Mouse (Mus musculus): Measurements from ENCODE around the gene Tmem89. TPM values are rescaled to one million over a fixed set of nuclear protein-coding genes. Genes with fewer than 3 reads are reported as not detected.

The Tmem89 gene
- polyA plus RNA-seq (2014; fragmentation: Nextera tagmentation; extraction: Ambion mirVana): not detected in 2 replicates

DNA sequence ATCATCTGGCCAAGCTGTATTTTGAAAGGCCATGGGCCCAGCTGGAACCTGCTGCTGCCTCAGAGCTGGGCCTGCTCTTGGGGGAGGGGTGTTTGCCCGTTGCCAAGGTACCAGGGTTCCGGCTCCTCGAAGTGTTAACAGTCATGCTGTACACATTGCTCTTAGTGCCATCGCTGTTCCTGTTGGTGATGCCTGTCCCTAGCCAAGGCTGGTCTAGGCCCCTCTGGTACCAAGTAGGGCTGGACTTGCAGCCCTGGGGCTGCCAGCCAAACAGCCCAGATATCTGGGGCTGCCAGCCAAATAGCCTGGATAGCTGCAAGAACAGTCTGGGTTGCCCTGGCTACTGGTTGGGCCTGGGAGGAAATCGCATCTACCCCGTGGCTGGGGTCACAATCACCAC, at the start of gene Tmem89:
Tmem89 (plus strand) TSS at position 129 of the 400 bp plus-strand sequence.
- H3K27me3 ChIP-seq (ENCODE audit: control insufficient read depth, insufficient read depth, low read length): no peaks in the 10 kb centered on the region
- ATAC-seq (ENCODE audit: low FRiP score) (no peak), DNase-seq (ENCODE audit: low spot score, missing footprints) (no peak)
- no peaks in the 10 kb centered on the region for H3K36me3 ChIP-seq (ENCODE audit: control insufficient read depth, insufficient read depth, low read length)
- no peaks in the 10 kb centered on the region for H3K4me1 ChIP-seq (ENCODE audit: control insufficient read depth, insufficient read depth, low read length)
- 75% methylated on average over 6 of the region's 6 CpGs for WGBS
- H3K4me2 ChIP-seq: no peak within 1 kb of the TSS
- H3K9me3 ChIP-seq (ENCODE audit: control insufficient read depth, low read length): no peaks in the 10 kb centered on the region
- no peak within 1 kb of the TSS for H3K9ac ChIP-seq (ENCODE audit: low read length)
- no peak within 1 kb of the TSS for H3K4me3 ChIP-seq (ENCODE audit: low read depth, low read length)
- H3K27ac ChIP-seq (ENCODE audit: low read depth, low read length): no peak within 1 kb of the TSS

DNA sequence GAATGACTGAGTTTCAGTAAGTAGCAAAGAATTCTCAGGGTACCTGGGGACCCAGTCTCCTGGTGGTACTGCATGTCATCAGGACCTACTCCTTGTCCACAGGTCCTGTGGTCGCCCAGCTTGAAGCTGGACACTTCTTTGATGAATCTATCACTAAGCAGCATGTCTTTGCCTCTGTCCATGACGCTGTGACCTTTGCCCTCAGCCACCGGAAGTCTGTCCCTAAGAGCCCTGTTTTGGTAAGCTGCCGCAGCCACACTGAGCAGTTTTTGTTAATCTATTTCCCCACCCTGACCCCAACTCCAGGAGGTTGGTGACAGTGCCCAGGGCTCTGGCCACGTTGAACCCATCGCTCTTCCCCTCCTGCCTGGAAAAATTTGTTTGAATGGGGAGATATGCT, 2.1 kb upstream of the Tmem89 start:
- ATAC-seq (ENCODE audit: low FRiP score) (no peak), DNase-seq (ENCODE audit: low spot score, missing footprints) (no peak)
- Histone ChIP-seq H3K4me2 (no peak overlapping the region), H3K36me3 (ENCODE audit: control insufficient read depth, insufficient read depth, low read length) (no peaks in the 10 kb centered on the region), H3K9me3 (ENCODE audit: control insufficient read depth, low read length) (no peaks in the 10 kb centered on the region), H3K9ac (ENCODE audit: low read length) (no peak overlapping the region), H3K27ac (ENCODE audit: low read depth, low read length) (no peak overlapping the region), H3K4me3 (ENCODE audit: low read depth, low read length) (no peak overlapping the region), H3K4me1 (ENCODE audit: control insufficient read depth, insufficient read depth, low read length) (no peaks in the 10 kb centered on the region), H3K27me3 (ENCODE audit: control insufficient read depth, insufficient read depth, low read length) (no peaks in the 10 kb centered on the region)
- 63% methylated on average over 6 of the region's 6 CpGs for WGBS

DNA sequence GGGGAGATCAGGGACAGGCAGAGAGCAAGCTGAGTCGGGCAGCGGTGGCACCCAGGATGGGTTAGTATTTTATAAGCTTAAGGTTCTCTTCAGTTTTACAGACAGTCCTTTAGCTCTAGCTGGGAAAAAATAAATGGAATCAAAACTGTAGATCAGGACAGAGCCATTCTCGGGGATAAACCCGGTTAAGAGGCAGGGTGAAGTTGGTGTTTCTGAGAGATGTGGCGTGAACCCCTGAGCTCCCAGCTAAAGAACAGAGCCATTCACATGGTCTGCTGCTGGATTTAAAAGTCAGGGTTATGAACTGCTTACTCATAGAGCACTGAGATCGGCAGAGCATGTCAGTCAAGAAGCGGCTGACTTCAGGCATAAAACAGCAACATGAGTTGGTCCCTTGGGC, 1.3 kb upstream of the Tmem89 start:
- H3K27me3 ChIP-seq (ENCODE audit: control insufficient read depth, insufficient read depth, low read length): no peaks in the 10 kb centered on the region
- H3K4me1 ChIP-seq (ENCODE audit: control insufficient read depth, insufficient read depth, low read length): no peaks in the 10 kb centered on the region
- no peak overlapping the region for H3K27ac ChIP-seq (ENCODE audit: low read depth, low read length)
- H3K36me3 ChIP-seq (ENCODE audit: control insufficient read depth, insufficient read depth, low read length): no peaks in the 10 kb centered on the region
- DNase-seq (ENCODE audit: low spot score, missing footprints) (no peak), ATAC-seq (ENCODE audit: low FRiP score) (no peak)
- no peaks in the 10 kb centered on the region for H3K9me3 ChIP-seq (ENCODE audit: control insufficient read depth, low read length)
- no peak overlapping the region for H3K9ac ChIP-seq (ENCODE audit: low read length)
- WGBS: 89% methylated on average over 7 of the region's 7 CpGs
- no peak overlapping the region for H3K4me2 ChIP-seq
- H3K4me3 ChIP-seq (ENCODE audit: low read depth, low read length): no peak overlapping the region

DNA sequence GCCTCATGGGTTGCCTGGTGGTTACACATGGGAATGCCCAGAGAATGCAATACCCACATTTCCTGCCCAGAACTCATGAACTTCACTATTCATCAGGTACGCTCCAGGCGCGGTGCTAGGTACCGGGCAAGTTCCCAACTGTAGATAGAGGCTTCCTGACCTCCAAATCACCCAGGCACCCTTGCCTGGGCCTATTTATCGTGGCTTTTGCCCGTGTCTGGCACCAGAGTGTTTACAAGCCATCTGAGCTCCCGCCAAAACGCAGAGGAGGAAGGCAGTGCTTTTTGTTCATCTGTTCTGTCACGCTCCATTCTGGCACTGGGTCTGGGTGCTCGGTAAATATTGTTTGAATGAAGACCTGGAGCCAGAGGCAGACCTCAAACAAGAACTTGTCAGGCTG, 798 bp upstream of the Tmem89 start:
- no peak overlapping the region for H3K4me2 ChIP-seq
- WGBS: 87% methylated on average over 10 of the region's 10 CpGs
- no peak for DNase-seq (ENCODE audit: low spot score, missing footprints)
- no peaks in the 10 kb centered on the region for H3K4me1 ChIP-seq (ENCODE audit: control insufficient read depth, insufficient read depth, low read length)
- no peak overlapping the region for H3K9ac ChIP-seq (ENCODE audit: low read length)
- H3K36me3 ChIP-seq (ENCODE audit: control insufficient read depth, insufficient read depth, low read length): no peaks in the 10 kb centered on the region
- ATAC-seq (ENCODE audit: low FRiP score): no peak
- H3K9me3 ChIP-seq (ENCODE audit: control insufficient read depth, low read length): no peaks in the 10 kb centered on the region
- H3K4me3 ChIP-seq (ENCODE audit: low read depth, low read length): no peak overlapping the region
- H3K27me3 ChIP-seq (ENCODE audit: control insufficient read depth, insufficient read depth, low read length): no peaks in the 10 kb centered on the region
- no peak overlapping the region for H3K27ac ChIP-seq (ENCODE audit: low read depth, low read length)

DNA sequence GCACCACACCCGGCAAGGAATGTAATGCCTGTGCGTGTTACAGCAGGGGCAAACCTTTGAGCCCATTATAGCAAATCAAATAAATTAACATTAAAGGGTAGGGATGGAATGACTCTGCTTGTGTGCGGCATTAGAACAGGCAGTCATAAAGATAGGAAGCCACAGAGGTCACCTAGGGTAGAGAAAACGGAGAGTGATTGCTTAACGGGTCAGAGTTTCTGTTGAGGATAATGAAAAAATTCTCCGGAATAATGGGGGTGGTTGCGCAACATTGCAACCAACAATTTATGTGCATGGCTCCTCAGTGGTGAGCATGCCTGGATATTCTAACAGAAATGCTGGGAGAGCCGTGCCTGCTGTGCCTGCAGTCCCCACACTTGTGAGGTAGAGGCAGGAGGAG, 11.5 kb downstream of the Tmem89 start:
- no peak for DNase-seq (ENCODE audit: low spot score, missing footprints)
- Histone ChIP-seq H3K27me3 (ENCODE audit: control insufficient read depth, insufficient read depth, low read length) (no peaks in the 10 kb centered on the region), H3K36me3 (ENCODE audit: control insufficient read depth, insufficient read depth, low read length) (no peaks in the 10 kb centered on the region), H3K9ac (ENCODE audit: low read length) (no peak overlapping the region), H3K4me2 (no peak overlapping the region), H3K9me3 (ENCODE audit: control insufficient read depth, low read length) (no peaks in the 10 kb centered on the region), H3K27ac (ENCODE audit: low read depth, low read length) (no peak overlapping the region), H3K4me1 (ENCODE audit: control insufficient read depth, insufficient read depth, low read length) (no peaks in the 10 kb centered on the region), H3K4me3 (ENCODE audit: low read depth, low read length) (no peak overlapping the region)
- no peak for ATAC-seq (ENCODE audit: low FRiP score)
- 85% methylated on average over 8 of the region's 8 CpGs for WGBS

DNA sequence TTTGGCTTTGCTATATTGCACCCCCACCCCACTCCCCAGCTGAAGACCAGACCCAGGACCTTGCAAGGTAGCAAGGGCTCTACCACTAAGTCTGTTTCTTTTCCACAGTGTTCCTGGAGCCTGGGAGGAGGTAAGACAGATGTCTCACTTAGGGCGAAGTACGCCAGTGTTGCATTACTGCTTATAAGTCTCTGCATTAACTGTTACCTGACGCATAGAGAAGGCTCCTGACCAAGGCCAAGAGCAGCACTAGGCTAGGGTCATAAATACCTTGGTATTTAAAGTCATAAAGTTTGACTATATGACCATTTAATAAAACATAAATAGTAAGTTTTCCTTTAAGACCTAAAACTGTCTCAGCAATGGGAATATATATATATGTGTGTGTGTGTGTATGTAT, 14.0 kb downstream of the Tmem89 start:
- Histone ChIP-seq H3K27me3 (ENCODE audit: control insufficient read depth, insufficient read depth, low read length) (no peaks in the 10 kb centered on the region), H3K9ac (ENCODE audit: low read length) (no peak overlapping the region), H3K4me3 (ENCODE audit: low read depth, low read length) (no peak overlapping the region), H3K4me1 (ENCODE audit: control insufficient read depth, insufficient read depth, low read length) (no peaks in the 10 kb centered on the region), H3K4me2 (no peak overlapping the region), H3K36me3 (ENCODE audit: control insufficient read depth, insufficient read depth, low read length) (no peaks in the 10 kb centered on the region), H3K27ac (ENCODE audit: low read depth, low read length) (no peak overlapping the region), H3K9me3 (ENCODE audit: control insufficient read depth, low read length) (no peaks in the 10 kb centered on the region)
- 90% methylated on average over 3 of the region's 3 CpGs for WGBS
- ATAC-seq (ENCODE audit: low FRiP score) (no peak), DNase-seq (ENCODE audit: low spot score, missing footprints) (no peak)

DNA sequence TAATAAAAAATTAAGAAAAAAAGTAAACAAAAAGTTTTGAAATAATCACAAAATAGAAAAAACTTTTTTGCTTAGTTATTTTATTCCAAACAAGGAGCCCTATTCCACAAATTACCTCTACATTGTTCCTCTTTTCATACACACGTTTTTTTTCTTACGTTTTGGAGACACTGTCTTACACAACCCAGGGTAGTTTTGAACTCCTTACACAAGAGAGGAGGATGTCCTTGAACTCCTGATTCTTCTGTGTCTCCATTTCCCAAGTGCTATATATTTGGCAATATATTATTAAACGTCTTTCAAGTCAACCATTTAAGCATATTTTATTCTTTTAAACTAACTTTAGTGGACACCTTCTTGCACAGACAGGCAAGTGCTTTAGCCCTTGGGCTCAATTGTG, 21.6 kb downstream of the Tmem89 start:
- H3K27me3 ChIP-seq (ENCODE audit: control insufficient read depth, insufficient read depth, low read length): no peaks in the 10 kb centered on the region
- no peak for DNase-seq (ENCODE audit: low spot score, missing footprints)
- peaks cover 7% of the 10 kb centered on the region for H3K36me3 ChIP-seq (ENCODE audit: control insufficient read depth, insufficient read depth, low read length)
- peak overlapping the region; percentile 28 for H3K4me2 ChIP-seq
- peaks cover 5% of the 10 kb centered on the region for H3K4me1 ChIP-seq (ENCODE audit: control insufficient read depth, insufficient read depth, low read length)
- peak; percentile 25; the same call in 1 of the 2 replicates for ATAC-seq (ENCODE audit: low FRiP score)
- no peak overlapping the region for H3K9ac ChIP-seq (ENCODE audit: low read length)
- H3K9me3 ChIP-seq (ENCODE audit: control insufficient read depth, low read length): no peaks in the 10 kb centered on the region
- no peak overlapping the region for H3K27ac ChIP-seq (ENCODE audit: low read depth, low read length)
- WGBS: 11% methylated on average over 3 of the region's 3 CpGs
- 0 out of 2 replicates have a peak overlapping the region, but pooled peaks have one; percentile 93 for H3K4me3 ChIP-seq (ENCODE audit: low read depth, low read length)

DNA sequence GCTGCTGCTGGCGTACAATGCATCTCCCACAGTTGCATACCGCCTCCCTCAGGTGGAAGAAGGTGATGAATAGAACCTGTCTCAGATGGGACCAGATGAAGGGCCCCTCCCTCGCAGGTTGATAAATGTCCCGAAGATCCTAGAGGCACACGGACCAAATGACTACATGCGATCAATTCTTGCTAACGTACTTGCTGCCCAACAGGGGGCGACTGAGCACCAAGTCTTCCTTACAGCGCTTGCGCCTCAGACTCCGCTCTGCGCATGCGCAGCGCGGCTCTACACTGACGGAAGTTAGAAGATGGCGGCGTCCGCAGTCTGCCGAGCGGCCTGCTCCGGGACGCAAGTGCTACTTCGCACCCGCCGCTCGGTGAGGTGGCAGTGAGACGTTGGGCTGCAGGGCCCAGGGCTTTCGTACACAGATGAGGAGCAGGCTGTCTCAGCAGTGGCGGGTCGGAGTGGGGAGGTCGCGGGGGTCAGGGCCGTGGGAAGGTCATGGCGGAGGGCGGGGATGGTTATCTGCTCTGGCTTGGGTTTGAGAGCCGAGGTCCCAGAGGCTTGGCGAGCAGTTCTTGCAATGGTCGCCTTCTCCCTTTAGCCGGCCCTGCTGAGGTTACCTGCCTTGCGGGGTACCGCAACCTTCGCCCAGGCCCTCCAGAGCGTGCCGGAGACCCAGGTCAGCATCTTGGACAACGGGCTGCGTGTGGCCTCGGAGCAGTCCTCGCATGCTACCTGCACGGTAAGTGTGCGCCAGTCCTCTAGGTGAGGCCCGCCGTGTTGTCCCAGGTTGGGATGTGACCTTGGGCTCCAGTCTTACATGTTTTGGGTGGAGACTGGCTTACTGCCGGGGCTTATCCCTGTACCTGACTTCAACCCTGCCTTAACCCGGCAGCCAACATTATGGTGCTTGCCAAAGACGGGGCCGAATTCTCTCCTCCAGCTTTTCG, 22.3 kb downstream of the Tmem89 start, which contains the start of gene Uqcrc1:
Uqcrc1 (plus strand) TSS at position 216 of the 947 bp plus-strand sequence.
- Histone ChIP-seq H3K27ac (ENCODE audit: low read depth, low read length) (no peak within 1 kb of the TSS), H3K27me3 (ENCODE audit: control insufficient read depth, insufficient read depth, low read length) (no peaks in the 10 kb centered on the region), H3K4me1 (ENCODE audit: control insufficient read depth, insufficient read depth, low read length) (peaks cover 5% of the 10 kb centered on the region), H3K36me3 (ENCODE audit: control insufficient read depth, insufficient read depth, low read length) (peaks cover 7% of the 10 kb centered on the region), H3K9me3 (ENCODE audit: control insufficient read depth, low read length) (no peaks in the 10 kb centered on the region), H3K9ac (ENCODE audit: low read length) (peak within 1 kb of the TSS; percentile 87), H3K4me3 (ENCODE audit: low read depth, low read length) (peak within 1 kb of the TSS; percentile 93), H3K4me2 (peak within 1 kb of the TSS; percentile 52)
- ATAC-seq (ENCODE audit: low FRiP score) (peak; percentile 88), DNase-seq (ENCODE audit: low spot score, missing footprints) (peak; percentile 100)
- 1% methylated on average over 58 of the region's 58 CpGs for WGBS

DNA sequence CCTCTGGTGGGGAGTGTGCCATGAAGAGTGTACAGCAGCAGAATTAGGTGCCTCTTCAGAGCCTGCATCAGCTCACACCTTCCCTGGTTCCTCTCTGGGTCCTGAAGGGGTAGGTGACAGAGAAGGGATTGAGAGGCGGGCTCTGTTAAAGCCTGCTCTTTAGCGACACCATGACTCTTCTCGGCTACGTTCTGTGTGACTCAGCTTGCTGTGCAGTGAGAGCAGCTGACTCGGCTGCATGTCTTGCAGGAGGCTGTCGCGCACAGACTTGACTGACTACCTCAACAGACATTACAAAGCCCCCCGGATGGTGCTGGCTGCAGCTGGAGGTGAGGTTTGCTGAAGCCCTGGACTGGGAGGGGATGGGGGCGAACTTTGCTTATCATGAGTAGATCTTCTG, 30.7 kb downstream of the Tmem89 start:
- Histone ChIP-seq H3K4me1 (ENCODE audit: control insufficient read depth, insufficient read depth, low read length) (no peaks in the 10 kb centered on the region), H3K9me3 (ENCODE audit: control insufficient read depth, low read length) (no peaks in the 10 kb centered on the region), H3K9ac (ENCODE audit: low read length) (no peak overlapping the region), H3K27ac (ENCODE audit: low read depth, low read length) (no peak overlapping the region), H3K4me2 (no peak overlapping the region), H3K36me3 (ENCODE audit: control insufficient read depth, insufficient read depth, low read length) (peaks cover 40% of the 10 kb centered on the region), H3K27me3 (ENCODE audit: control insufficient read depth, insufficient read depth, low read length) (no peaks in the 10 kb centered on the region), H3K4me3 (ENCODE audit: low read depth, low read length) (no peak overlapping the region)
- ATAC-seq (ENCODE audit: low FRiP score) (no peak), DNase-seq (ENCODE audit: low spot score, missing footprints) (no peak)
- 81% methylated on average over 9 of the region's 9 CpGs for WGBS
